Mouse (Mus musculus) liver, postnatal 0 days (tissue): ENCODE results near the gene Ppp1r15a.
"Not testable (repeated sequence)": the region's sequence is repeated elsewhere in the genome, so short reads cannot be mapped to it uniquely, and the experiment has no call there.

Experiments used
- CTCF ChIP-seq: sonication (generic); IDR thresholded peaks from 2 replicates; pipeline ENCODE4 v1.5.1; 2016; ENCODE audit warnings: antibody characterized with exemption, low read depth
- EP300 ChIP-seq: IDR thresholded peaks from 2 replicates; pipeline ENCODE4 v1.6.1; 2016; ENCODE audit warnings: antibody characterized with exemption, low read depth, mild to moderate bottlenecking

GRCm38 (mm10) chr7:45484985-45485384 lies 41.1 kb downstream of the Ppp1r15a start:
- not testable (repeated sequence) for TF ChIP-seq EP300, CTCF
